Mouse (Mus musculus) kidney, adult 2 months (tissue): Measurements from ENCODE around the gene Cbarp. TPM values are rescaled to one million over a fixed set of nuclear protein-coding genes. Genes with fewer than 3 reads are reported as not detected.

Experiments
- DNase-seq: peaks from one replicate; pipeline ENCODE4 v3.0.0; 2021
- H3K27ac ChIP-seq: fragments of 200-500 bp; 2 replicates; pipeline ENCODE4 v1.5.1; 2012; ENCODE audit warnings: low read depth, low read length, control low read depth, inconsistent platforms; ENCODE audit not compliant: insufficient read depth
- H3K27me3 ChIP-seq: fragments of 200-500 bp; replicated peaks from 2 replicates; pipeline ENCODE4 v1.6.1; 2012; ENCODE audit warnings: mild to moderate bottlenecking, moderate library complexity, low read length, inconsistent platforms; ENCODE audit not compliant: control insufficient read depth, insufficient read depth
- H3K36me3 ChIP-seq: fragments of 200-500 bp; 2 replicates; pipeline ENCODE4 v1.6.1; 2012; ENCODE audit warnings: mild to moderate bottlenecking, moderate library complexity, low read length, inconsistent platforms; ENCODE audit not compliant: control insufficient read depth, insufficient read depth
- H3K4me1 ChIP-seq: fragments of 200-500 bp; 2 replicates; pipeline ENCODE4 v1.6.1; 2011; ENCODE audit warnings: low read length; ENCODE audit not compliant: control insufficient read depth, insufficient read depth
- H3K4me3 ChIP-seq: fragments of 200-500 bp; 2 replicates; pipeline ENCODE4 v1.5.1; 2011; ENCODE audit warnings: mild to moderate bottlenecking, low read depth, low read length, control low read depth; ENCODE audit not compliant: insufficient read depth
- CTCF ChIP-seq: fragments of 200-500 bp; conservative IDR thresholded peaks from 2 replicates; pipeline ENCODE4 v1.5.1; 2011; ENCODE audit warnings: low read depth, mild to moderate bottlenecking, control low read depth, low read length, moderate library complexity, mixed read lengths; ENCODE audit not compliant: insufficient read depth, insufficient read length
- POLR2A ChIP-seq: fragments of 200-500 bp; IDR thresholded peaks from one replicate; pipeline ENCODE4 v1.6.1; 2011; ENCODE audit warnings: low read depth, low read length, control low read depth
- WGBS: fragments of 180-500 bp; shearing (Covaris S2); methylation state at CpG from one replicate; pipeline ENCODE4 v1.1.7; 2018; 5-methylcytosine and 5-hydroxymethylcytosine counted together
- polyA plus RNA-seq: library from polyadenylated mRNA; depleted of rRNA; stranded (reverse); fragments of >200 nt; gene quantifications from 2 replicates; pipeline ENCODE4 v1.2.3, GENCODE M21; 2012

Gene Cbarp
- polyA plus RNA-seq, 1 experiment = 8.1 TPM

- 20% methylated on average over 11 of the region's 11 CpGs for WGBS
- peak overlapping the region; percentile 37 for H3K4me3 ChIP-seq
- H3K36me3 ChIP-seq = peaks cover 4% of the 10 kb centered on the region; the same call in 1 of the 2 replicates
- H3K4me1 ChIP-seq = no peaks in the 10 kb centered on the region; the same call in 1 of the 2 replicates
- no peak for TF ChIP-seq POLR2A
- TF ChIP-seq CTCF = no peak
- no peak for DNase-seq
- H3K27ac ChIP-seq = peak overlapping the region; percentile 37; the same call in 1 of the 2 replicates
- H3K27me3 ChIP-seq = no peaks in the 10 kb centered on the region
Measured at GRCm38 (mm10) chr10:80173358-80173757, 32.7 kb upstream of the Cbarp start.

- Histone ChIP-seq H3K4me3 (peak within 1 kb of the TSS; percentile 69), H3K4me1 (no peaks in the 10 kb centered on the region; the same call in 1 of the 2 replicates), H3K36me3 (peaks cover 4% of the 10 kb centered on the region; the same call in 1 of the 2 replicates), H3K27ac (peak within 1 kb of the TSS; percentile 90), H3K27me3 (no peaks in the 10 kb centered on the region)
- TF ChIP-seq POLR2A = peak; percentile 88
- TF ChIP-seq CTCF = no peak
- peak; percentile 95 for DNase-seq
- WGBS = 19% methylated on average over 35 of the region's 35 CpGs
Measured at GRCm38 (mm10) chr10:80172527-80173292, 32.1 kb upstream of the Cbarp start, which contains the start of gene 1600002K03Rik. Gene 1600002K03Rik, plus strand, starts transcription at chr10:80172944.

GRCm38 (mm10) chr10:80171760-80172526, 31.3 kb upstream of the Cbarp start:
- H3K27ac ChIP-seq = 0 out of 2 replicates have a peak overlapping the region, but pooled peaks have one; percentile 6

GRCm38 (mm10) chr10:80171252-80171651, 30.6 kb upstream of the Cbarp start:
- no peaks in the 10 kb centered on the region; the same call in 1 of the 2 replicates for H3K4me1 ChIP-seq
- TF ChIP-seq CTCF (no peak), POLR2A (no peak)
- DNase-seq = no peak
- no peak overlapping the region for H3K27ac ChIP-seq
- H3K27me3 ChIP-seq = no peaks in the 10 kb centered on the region
- 85% methylated on average over 15 of the region's 15 CpGs for WGBS
- H3K4me3 ChIP-seq = no peak overlapping the region
- peaks cover 4% of the 10 kb centered on the region; the same call in 1 of the 2 replicates for H3K36me3 ChIP-seq

More at GRCm38 (mm10) chr10:80171760-80172526, 31.3 kb upstream of the Cbarp start:
- no peak overlapping the region for H3K4me3 ChIP-seq
- TF ChIP-seq POLR2A = no peak
- TF ChIP-seq CTCF = no peak
- no peaks in the 10 kb centered on the region for H3K27me3 ChIP-seq
- 79% methylated on average over 45 of the region's 45 CpGs for WGBS
- no peaks in the 10 kb centered on the region; the same call in 1 of the 2 replicates for H3K4me1 ChIP-seq
- H3K36me3 ChIP-seq = peaks cover 4% of the 10 kb centered on the region; the same call in 1 of the 2 replicates
- peak; percentile 15 for DNase-seq

- WGBS = 71% methylated on average over 19 of the region's 19 CpGs
- Histone ChIP-seq H3K27ac (no peak overlapping the region), H3K27me3 (no peaks in the 10 kb centered on the region), H3K4me3 (no peak overlapping the region), H3K4me1 (no peaks in the 10 kb centered on the region; the same call in 1 of the 2 replicates), H3K36me3 (peaks cover 4% of the 10 kb centered on the region; the same call in 1 of the 2 replicates)
- TF ChIP-seq POLR2A (no peak), CTCF (no peak)
- no peak for DNase-seq
Measured at GRCm38 (mm10) chr10:80170601-80171021, 30.0 kb upstream of the Cbarp start.

GRCm38 (mm10) chr10:80170052-80170451, 29.4 kb upstream of the Cbarp start:
- Histone ChIP-seq H3K27ac (no peak overlapping the region), H3K27me3 (no peaks in the 10 kb centered on the region), H3K4me3 (no peak overlapping the region), H3K4me1 (no peaks in the 10 kb centered on the region; the same call in 1 of the 2 replicates), H3K36me3 (peaks cover 4% of the 10 kb centered on the region; the same call in 1 of the 2 replicates)
- 91% methylated on average over 16 of the region's 16 CpGs for WGBS
- DNase-seq = no peak
- no peak for TF ChIP-seq CTCF
- no peak for TF ChIP-seq POLR2A
